Mouse (Mus musculus) brain, embryonic 18.5 days (tissue): ENCODE results near the gene Pkp4.
"Not testable (repeated sequence)": the region's sequence is repeated elsewhere in the genome, so short reads cannot be mapped to it uniquely, and the experiment has no call there.

ENCODE experiments used
- DNase-seq: peaks from one replicate; pipeline ENCODE4 v3.0.0-alpha.2; 2012; ENCODE audit warnings: low read depth, low spot score

Gene Pkp4

DNA sequence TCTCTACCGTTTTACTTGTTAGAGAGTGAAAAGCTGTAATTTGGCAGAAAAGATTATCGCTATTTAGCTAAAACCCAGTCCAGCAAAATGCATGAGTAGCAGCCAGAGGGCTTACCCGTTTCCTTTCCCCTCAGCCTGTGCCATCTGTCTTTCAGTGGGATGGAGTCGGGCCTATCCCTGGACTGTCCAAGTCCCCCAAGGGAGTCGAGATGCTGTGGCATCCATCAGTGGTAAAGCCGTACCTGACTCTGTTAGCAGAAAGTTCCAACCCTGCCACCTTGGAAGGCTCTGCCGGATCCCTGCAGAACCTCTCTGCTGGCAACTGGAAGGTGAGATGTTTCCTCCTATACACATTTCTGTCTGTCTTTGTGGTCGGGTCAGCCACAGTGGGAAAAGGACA lies 178.3 kb downstream of the Pkp4 start:
- no peak for DNase-seq

DNA sequence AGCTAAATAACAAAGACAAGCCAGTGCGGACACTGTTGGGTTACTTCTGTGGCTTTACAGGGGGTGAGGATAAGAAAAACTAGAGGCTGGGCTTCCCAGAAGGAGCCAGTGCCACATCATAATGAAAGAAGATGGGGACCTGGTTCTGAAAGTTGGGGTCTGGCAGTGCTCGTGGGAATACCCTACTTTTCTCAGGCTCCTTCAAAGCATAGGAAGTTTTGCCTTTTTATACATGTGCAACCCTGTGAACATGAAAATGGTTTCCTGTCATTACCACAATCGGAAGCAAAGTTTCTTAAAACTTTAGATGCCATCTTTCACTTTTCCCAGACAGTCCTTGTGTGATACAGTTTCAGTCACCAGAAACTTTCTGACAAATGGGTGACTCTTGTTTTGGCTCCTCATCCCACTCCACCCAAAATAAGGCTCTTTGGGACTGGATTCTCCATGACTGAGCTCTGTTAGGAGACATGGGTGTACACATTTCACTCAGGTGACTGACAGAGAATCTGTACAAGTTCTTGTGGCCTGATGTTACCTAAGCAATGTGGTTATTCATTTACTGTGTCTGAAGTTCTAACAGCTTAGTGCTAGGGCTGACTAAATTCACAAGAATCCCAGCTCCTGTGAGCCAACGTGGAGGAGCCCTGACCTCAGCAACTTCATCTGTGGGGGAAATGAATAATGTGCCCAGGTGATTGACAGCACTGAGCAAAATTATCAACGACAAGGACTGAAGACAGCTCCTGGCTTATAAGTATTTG lies 179.3 kb downstream of the Pkp4 start:
- DNase-seq: no peak

DNA sequence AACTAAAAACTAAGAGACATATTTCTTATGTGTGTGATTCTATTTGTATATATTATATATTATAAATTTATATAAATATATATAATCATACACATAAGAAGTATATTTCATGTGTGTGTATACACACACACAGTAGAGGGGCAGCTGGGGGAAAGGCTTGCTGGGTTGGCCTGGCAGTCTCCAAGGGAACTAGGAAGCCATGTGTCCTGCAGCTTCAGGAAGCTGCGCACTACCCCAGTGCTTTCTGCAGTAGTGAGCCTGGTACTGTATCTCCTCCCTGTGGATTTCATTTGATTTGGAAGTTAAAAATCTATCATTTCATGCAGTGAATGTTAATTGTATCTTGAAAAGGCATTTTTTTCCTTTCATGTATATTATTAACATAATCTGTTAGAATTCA lies 180.2 kb downstream of the Pkp4 start:
- DNase-seq: no peak

DNA sequence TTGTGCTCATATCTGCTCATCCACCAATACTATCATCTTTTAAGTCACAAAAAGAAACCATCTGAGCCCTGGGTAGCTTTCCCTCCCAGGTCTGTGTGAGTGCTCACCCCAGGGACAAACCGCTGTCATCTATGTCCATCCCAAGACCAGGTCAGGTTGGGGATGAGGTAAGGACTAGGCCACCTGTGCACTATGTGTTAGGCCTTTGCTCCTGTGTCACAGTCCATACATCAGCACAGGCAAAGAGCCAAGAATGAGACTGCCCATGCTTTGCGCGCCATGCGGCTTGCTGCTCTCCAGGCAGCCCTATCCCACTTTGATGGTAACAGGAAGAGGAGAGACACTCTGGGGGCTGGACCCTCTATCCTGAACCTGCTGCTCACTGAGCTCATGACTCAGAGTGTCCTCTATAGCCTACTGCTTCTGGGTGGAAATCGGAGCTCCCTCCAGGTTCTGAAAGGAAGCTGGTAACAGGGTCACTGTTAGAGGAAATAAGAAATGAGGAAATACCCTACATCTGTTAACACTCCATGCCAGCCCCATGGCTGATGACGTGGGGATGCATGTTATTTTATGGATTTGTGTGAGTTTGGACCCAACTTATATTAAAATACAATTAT lies 182.1 kb downstream of the Pkp4 start:
- no peak for DNase-seq

DNA sequence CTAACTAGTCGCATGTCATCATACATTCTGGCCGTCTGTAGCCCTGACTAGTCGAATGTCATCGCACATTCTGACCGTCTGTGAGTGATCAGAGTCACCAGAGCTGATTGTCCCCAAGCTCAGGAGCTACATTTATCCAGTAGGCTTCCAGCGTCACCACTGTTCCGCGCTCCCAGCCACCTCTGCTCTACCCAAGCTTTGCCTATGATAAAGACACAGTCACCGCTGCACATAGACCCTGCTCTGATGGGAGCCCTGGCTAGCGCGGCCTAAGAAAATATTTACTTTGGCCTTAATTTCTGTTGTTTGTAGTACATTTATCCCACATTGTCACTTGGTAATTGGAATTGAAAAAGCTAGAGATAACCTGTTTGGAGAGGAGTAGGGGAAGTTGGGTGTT lies 183.2 kb downstream of the Pkp4 start:
- no peak for DNase-seq

DNA sequence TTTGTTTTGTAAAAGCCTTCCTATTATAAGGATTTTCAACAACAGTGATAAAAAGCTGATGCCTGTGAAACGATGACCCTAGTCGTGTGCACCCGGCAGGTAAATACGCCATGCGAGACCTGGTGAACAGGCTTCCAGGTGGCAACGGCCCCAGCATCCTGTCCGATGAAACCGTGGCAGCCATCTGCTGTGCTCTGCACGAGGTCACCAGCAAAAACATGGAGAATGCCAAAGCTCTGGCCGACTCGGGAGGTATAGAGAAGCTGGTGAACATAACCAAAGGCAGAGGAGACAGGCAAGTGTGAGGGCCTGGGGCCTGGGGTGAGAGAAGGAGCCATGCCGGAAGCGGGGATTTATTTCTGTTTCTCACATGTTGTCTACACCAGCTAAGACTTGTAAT lies 184.0 kb downstream of the Pkp4 start:
- no peak for DNase-seq

DNA sequence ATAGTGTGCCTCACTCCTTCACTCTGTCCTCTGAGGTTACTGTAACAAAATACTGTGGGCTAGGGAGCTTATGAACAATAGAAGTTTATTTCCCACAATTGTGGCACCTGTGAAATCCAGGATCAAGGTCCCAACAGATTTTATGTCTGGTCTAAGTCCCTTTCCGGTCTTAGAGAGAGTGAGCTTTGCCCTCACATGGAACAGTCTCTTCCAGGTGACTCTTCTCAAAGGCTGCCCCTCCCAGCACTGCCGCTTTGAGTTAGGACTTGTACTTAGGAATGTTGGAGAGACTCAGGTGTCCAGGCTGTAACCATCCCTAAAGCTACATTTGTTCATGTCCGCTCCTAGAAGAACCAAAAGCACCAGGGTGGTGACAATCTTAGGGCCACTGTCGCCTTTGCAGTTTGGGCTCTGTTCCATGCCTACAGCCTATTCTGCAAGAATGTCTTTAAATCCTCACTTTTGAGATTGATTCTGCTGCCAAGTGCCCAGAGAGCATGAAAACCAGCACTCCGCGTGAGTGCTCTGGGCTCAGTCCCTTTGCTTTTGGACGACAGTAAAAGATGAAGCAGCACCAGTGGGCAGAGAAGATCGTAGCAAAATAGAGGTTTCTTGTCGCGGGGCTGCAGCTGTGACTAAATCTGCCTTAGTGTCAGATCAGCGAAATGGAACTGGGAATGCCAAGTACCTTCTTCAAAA lies 184.6 kb downstream of the Pkp4 start:
- DNase-seq: no peak

DNA sequence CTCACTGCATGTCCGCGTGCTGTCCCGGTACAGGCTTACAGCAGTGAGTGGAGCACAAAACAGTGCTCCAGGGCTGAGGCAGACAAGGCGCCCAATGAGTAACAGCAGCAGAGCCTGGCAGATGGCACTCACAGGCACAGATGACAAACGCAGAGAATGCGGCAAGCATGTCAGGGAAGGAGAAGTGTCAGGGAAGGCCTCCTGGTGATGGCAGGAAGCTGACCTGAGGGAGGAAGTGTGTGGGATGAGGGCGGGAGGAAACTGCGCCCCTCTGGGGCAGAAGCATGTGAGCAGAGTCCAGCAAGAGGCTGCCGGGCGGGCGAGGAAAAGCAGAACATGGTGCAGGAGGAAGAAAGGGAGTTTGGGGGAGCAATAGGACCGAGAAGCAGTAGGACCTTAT lies 185.8 kb downstream of the Pkp4 start:
- DNase-seq: no peak

DNA sequence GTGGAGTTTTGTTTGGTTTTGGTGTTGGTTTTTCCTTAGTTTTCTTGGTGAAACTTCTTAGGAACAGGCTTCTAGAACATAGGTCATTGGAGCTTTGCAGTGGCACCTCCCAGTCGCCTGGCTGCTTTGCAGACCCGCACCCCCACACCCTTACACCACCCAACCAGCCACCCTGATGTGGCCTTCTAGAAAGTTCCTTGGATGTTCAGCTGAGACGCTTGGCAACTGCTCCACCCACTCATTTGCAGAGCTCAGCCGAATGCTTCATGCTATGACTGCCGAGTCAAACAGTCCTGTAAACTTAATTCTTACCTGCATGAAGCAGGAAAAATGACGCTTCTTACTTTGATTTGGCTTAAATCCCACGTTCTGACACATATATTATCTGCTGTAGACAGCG lies 187.9 kb downstream of the Pkp4 start:
- no peak for DNase-seq

DNA sequence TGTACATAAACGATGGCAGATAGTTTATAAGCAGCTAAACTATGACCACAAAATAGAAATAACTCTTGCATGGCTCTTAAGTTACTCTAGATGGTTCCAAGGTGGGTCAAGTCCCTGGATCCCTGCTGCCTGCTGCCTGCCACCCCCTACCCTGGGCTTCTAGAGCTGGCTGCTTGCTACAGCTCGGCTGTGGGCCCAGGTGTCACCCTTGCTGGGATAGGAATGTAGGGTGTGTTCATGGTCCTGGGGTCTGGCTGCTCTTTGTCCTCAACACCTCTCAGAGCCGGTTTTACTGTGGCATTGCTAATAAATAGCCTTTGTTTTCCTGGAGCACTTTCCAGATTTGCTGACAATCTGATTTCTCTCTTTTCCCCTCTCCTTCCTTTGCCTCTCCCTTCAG lies 189.4 kb downstream of the Pkp4 start:
- no peak for DNase-seq

DNA sequence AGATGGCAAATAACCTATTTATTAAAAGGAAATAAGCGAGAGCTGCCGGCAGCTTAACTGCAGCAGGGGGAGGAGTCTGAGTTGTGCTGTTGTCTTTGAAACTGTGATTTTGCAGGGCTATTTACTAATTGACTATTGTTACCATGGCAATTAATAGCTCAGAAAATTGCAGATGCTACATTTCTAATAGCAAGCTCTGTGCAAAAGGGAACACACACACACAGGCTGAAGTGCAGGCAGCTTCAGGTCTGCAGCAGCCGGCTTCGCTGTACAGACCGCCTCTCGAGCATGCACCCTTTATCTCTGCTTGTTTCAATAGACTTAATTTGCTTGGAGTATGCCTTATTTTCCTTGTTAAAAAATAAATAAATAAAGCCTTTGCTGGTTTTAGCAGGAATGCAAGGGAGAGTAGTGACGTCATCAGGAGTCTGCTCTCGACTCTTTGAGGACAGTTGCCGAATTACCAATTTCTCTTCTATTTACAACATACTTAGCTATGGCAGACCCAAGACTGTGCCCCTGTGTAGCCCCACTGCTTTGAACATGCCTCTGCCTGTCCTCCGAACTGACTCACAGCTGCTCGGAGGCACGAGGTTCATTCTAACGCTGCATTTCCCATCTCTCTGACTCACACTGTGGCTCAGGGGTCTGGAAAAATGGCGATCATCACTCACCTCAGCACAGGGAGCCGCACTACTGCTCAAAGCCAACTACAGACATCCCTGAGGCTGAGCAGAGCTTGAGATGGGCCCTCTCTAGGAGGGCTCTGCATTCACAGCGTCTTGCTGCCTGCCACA lies 190.9 kb downstream of the Pkp4 start:
- DNase-seq: no peak

DNA sequence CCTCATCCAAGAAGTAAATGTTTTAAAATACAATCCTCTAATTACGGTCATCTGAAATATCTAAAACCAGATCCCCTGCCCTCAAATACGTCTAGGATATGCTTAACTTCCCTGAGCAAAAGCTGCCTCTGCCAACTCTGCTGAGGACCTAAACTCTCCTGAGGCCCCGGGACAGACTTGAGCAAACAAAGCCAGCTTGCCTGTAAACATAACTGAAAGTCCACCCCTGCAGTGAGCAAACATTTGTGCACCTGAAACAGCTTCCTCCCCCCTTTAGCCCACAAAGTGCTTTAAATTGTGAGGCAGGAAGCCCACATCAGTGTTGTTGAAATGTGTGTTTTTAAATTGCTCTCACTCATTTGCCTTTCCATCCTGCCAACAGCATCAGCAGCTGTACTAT lies 193.2 kb downstream of the Pkp4 start:
- DNase-seq: no peak

DNA sequence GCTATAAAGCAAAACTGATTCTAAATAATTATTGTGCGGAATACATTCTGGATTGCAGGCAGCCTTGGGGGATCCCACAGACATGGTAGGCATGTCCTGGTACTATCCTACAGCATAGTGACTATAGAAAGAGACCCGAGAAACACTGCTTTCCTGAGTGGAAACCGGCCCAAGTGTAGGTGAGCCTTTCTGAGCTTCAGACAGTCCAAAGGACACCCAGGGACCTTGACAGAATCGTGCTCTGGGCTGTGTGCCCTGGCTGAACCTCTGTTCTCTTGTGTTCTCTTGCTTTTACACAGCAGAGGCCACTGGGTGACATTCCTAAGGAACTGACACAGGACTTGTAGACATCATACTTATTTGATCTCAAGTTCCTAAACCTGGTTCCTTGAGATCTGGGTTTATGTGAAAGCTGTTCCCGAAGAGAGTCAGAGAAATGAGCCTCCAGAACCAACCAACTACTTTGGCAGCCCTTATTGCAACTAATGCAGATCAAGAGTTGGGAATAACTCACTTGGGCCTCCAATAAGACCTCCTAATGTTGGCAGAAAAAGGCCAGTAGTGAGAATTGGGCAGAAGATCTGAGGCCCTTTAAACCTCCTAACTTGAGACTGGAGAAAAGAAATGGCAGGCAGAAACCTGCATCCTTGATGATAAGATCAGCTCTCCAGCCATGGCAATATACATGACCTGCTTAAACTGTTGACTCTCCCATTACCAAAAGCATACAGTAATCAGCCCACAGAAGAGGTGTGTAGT lies 195.1 kb downstream of the Pkp4 start:
- no peak for DNase-seq

DNA sequence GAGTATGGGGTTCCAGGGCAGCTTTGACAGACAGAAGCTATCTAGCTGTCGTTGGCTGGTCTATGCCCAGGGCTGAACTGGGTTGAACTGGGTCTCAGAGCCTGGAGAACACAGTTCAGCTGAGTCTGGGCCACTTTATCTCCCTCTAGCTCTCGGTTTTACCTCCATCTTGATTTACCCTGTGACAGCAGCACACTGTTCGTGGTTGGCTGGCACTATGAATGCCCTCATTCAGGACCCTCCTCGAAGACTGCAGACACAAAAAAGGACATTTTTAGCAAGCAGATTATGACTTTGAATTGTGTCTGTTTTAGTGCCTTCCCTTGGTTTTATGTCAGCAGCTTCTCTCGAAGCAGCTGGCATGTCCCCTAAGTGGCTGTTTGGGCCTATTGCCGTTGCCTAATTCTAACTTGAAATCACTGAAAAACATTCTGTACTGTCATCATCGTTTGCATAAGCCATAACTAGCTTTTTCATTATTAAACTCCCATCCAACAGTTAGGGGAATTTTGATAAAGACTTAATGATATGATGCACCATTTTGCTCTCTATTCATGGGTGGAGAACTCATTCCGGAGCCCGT lies 199.2 kb downstream of the Pkp4 start:
- DNase-seq: no peak

DNA sequence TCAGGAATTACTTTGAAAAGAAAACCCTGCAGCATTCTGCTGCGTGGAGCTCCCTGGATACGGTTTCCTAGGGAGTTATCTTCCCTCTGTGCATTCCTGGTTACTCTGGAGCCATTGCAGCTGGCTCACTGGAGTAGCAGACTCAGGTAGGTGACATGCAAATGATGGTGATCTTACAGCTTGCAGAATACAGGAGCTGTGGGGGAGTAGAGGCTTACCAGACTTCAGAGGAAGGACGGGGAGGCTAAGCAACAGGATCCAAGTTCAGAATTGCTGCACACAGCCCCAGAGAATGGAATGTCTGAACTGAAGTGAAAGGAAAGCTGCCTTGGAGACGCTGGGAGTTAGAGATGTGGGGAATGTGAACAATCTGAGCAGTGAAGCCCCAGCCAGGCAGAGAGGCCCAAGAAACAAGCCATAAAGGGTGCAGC lies 200.7 kb downstream of the Pkp4 start:
- DNase-seq: no peak

DNA sequence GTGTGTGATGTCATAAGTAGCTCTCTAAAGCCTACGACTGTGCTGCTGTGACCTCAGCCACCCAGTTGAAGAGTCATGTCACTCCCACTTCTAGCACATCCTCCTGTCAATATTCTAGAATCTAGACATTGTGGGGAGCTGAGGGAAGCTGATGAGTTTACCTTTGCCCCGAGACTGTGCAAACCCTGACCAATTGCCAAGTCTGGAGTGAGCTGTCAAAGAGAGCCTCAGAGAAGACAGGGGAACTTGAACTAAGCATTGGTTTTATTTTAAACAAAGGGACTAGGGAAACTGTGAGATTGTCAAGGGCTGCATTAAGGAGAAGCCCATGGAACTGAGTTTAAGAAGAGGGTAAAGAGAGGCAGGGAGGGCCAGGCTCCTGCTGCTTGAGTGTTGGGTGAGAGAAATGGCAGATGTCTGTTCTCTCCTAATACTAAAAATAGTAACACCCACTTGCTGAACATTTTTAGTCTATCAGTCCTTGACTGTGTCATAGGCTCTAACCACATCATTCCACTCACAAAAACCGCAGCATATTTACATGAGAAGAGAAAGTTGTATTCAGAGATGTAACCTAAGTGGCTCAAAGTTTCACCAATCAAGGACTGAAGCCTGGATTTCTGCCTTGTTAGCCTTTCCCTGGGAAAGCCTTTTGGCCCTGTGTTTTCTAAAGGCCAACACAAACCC lies 203.6 kb downstream of the Pkp4 start:
- DNase-seq: no peak

DNA sequence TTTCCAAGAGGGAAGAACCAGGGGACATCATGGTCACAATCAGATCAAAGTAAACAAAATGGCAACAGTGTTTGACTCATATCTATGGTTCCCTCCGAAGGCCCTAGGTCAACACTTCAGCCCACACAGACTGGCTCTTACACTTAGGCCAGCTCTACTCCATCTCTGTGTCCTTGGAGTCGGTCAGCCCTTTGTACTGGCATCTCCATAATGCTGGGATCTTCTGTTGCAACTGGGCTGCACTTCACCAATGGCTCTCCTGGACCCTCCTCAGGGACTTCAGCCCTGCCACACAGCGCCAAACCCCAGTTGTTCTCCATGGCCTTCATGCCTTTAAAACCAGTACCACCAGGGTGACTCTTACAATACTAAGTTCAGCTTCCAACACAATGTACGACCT lies 206.5 kb downstream of the Pkp4 start:
- DNase-seq: no peak

DNA sequence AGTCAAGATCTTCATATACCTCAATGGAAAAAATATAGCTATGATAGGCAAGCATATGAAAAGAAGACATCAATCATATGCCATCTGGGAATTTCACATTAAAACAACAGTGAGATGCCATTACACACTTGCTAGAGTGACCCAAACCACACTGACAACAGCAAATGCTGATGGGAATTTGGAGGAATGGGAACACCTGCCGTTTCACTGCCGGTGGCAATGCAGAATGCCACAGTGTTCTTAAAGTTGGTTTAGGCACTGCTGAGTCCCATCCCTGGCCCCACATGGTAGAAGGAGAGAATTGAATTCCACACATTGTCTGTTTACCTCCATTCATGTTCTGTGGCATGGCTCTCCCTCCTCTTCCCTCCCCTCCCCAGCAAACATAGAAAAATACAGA lies 212.5 kb downstream of the Pkp4 start:
- no peak for DNase-seq

DNA sequence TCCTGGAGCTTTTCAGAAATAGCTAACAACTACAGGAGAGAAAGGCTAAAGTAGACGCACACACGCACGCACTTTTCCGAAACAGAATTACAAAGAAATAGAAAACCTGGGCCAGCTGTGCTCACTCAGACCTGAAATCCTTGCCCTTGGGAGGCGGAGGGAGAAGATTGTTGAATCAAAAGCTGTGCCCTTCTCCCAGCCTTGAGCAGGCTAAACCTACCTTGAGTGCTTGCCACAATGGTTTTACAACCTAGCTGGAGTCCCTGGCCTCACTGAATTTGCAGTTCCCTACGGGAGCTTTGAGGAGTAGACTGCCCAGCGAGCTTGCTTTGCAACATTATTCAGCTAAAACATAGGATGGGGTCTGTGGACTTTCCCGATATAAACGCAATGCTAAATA lies 217.4 kb downstream of the Pkp4 start:
- DNase-seq: no peak

DNA sequence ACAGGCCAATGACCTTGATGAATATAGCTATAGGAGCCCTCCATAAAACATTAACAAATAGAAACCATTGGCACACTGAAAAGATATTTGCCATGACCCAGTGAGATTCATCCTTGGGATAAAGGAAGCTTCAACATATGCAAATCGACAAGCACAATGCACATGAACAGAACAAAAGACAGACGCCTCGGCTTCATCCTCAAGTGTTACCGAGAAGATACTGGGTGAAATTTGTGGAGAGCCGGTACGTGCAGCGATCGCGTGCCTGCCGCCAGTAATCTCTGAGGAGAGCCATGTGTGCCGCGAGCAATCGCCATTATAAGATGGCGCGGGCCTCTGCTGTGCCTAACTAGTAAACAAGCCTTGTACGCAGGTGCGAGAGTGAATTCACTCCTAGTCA lies 218.2 kb downstream of the Pkp4 start:
- DNase-seq: not testable (repeated sequence)
